In genomic region chr12:55438058-55438457, GRCm38 (mm10) we compare ENCODE assay signal across 10 mouse cellular contexts. TPM values are rescaled to one million over a fixed set of nuclear protein-coding genes. Genes with fewer than 3 reads are reported as not detected.
A peak's percentile ranks its signal among the peaks of the same experiment; 100 is the strongest.
DNase-seq lines count a peak whose midpoint lies in the region; ATAC-seq and TF ChIP-seq lines count a peak whose summit lies in the region.
"Had no signal": no experiment of that assay in that cellular context is flagged by ENCODE, and none has a peak within 500 bp of the region (broad histone marks: within the 10 kb centered on the region; RNA-seq: fewer than 3 reads in every experiment).

No protein-coding gene starts in this region.

- H3K4me2 ChIP-seq in CH12.LX (ENCODE audit: insufficient read depth, low read depth, poor library complexity, severe bottlenecking): peak overlapping the region; percentile 24; the same call in 1 of the 2 replicates
- peak overlapping the region; percentile 38 for H3K4me2 ChIP-seq in forebrain, embryonic 15.5 days (replicated peaks)
- H3K4me2 ChIP-seq in limb, embryonic 14.5 days (replicated peaks; ENCODE audit: low read depth, low read length, severe bottlenecking): peak overlapping the region; percentile 40; the same call in 1 of the 2 replicates

- H3K4me1 ChIP-seq in heart, adult 2 months (ENCODE audit: control insufficient read depth, insufficient read depth, low read length): peaks cover 13% of the 10 kb centered on the region
- H3K4me1 ChIP-seq in CH12.LX (ENCODE audit: control insufficient read depth in 1 of 2, insufficient read depth in 2 of 2): peaks cover 54 to 96% of the 10 kb centered on the region in 2 experiments
- H3K4me1 ChIP-seq in forebrain, embryonic 15.5 days: peaks cover 14% of the 10 kb centered on the region
- H3K4me1 ChIP-seq in limb, embryonic 14.5 days (ENCODE audit: control insufficient read depth, insufficient read depth, low read length): peaks cover 31% of the 10 kb centered on the region

- no peak for TF ChIP-seq POLR2A in heart, adult 2 months (IDR thresholded peaks at IDR 0.05; ENCODE audit: insufficient read depth, low read depth, low read length)
- TF ChIP-seq POLR2A in CH12.LX (IDR thresholded peaks at IDR 0.05; ENCODE audit: low read depth, low read length): no peak
- TF ChIP-seq POLR2A in limb, embryonic 14.5 days (IDR thresholded peaks at IDR 0.05; ENCODE audit: borderline replicate concordance, extremely low read depth, insufficient read depth, insufficient read length): no peak

- TF ChIP-seq EP300 in heart, adult 2 months (IDR thresholded peaks at IDR 0.05; ENCODE audit: insufficient read depth, low read depth, low read length): no peak
- TF ChIP-seq EP300 in CH12.LX (IDR thresholded peaks at IDR 0.05; ENCODE audit: low read length): no peak

- DNase-seq in heart, adult 2 months: no peak
- DNase-seq in heart, postnatal 25 days (ENCODE audit: low spot score): no peak
- DNase-seq in CH12.LX (ENCODE audit: extremely low read depth): no peak
- DNase-seq in limb, embryonic 14.5 days (ENCODE audit: low spot score): no peak
- DNase-seq in spleen, adult 12 weeks (ENCODE audit: low spot score): no peak
- no peak for DNase-seq in thymus, postnatal 25 days
- no peak for DNase-seq in right cerebral cortex, postnatal 14 days
- DNase-seq: kidney, postnatal 4 days; liver, embryonic 13.5 days had no signal

- WGBS in heart, adult 2 months: 86% methylated on average over 10 of the region's 10 CpGs
- 61% methylated on average over 10 of the region's 10 CpGs for WGBS in forebrain, embryonic 15.5 days
- WGBS in limb, embryonic 14.5 days: 69% methylated on average over 10 of the region's 10 CpGs

- no peak for TF ChIP-seq CTCF in heart, adult 2 months (IDR thresholded peaks at IDR 0.05)
- TF ChIP-seq CTCF in CH12.LX (conservative IDR thresholded peaks at IDR 0.05 in 1 of 2, IDR thresholded peaks at IDR 0.05 in 1 of 2; ENCODE audit: low read depth in 2 of 2, low read length in 2 of 2): no peak

- ATAC-seq in forebrain, embryonic 15.5 days (replicated peaks): no peak
- no peak for ATAC-seq in limb, embryonic 14.5 days (ENCODE audit: low FRiP score, low read depth)

- 0 out of 2 replicates have a peak overlapping the region, but pooled peaks have one; percentile 26 for H3K9ac ChIP-seq in heart, adult 2 months (ENCODE audit: low read depth, low read length)
- peak overlapping the region; percentile 21; the same call in 1 of the 2 replicates for H3K9ac ChIP-seq in CH12.LX (ENCODE audit: insufficient read depth, low read depth)
- peak overlapping the region; percentile 33; the same call in 1 of the 2 replicates for H3K9ac ChIP-seq in forebrain, embryonic 15.5 days (replicated peaks)
- H3K9ac ChIP-seq in limb, embryonic 14.5 days (ENCODE audit: low read depth, low read length, severe bottlenecking): peak overlapping the region; percentile 44; the same call in 1 of the 2 replicates
- H3K9ac ChIP-seq: liver, embryonic 13.5 days had no signal

- H3K79me2 ChIP-seq in heart, adult 2 months (replicated peaks; ENCODE audit: control insufficient read depth, insufficient read depth, low read length): no peaks in the 10 kb centered on the region
- no peaks in the 10 kb centered on the region for H3K79me2 ChIP-seq in CH12.LX (replicated peaks; ENCODE audit: control insufficient read depth, extremely low read depth, insufficient read depth, poor library complexity, severe bottlenecking)

- TF ChIP-seq RAD21 in CH12.LX (IDR thresholded peaks at IDR 0.05; ENCODE audit: low read depth, low read length): no peak

- intact Hi-C loops in heart, adult 2 months (cut with DNase I): loop anchor here (5.0 kb wide), 1 partner anchor 81 kb away; no protein-coding TSS in a partner anchor
- intact Hi-C loops in heart, postnatal 25 days (cut with DNase I): loop anchor here (5.0 kb wide), 1 partner anchor 36 kb away; no protein-coding TSS in a partner anchor

- H3K36me3 ChIP-seq in heart, adult 2 months (ENCODE audit: control insufficient read depth, insufficient read depth, low read length): 0 out of 2 replicates have a peak, but pooled peaks cover 4% of the 10 kb centered on the region
- H3K36me3 ChIP-seq in CH12.LX (replicated peaks in 1 of 2; ENCODE audit: control insufficient read depth in 1 of 2, insufficient read depth in 1 of 2, low read length in 1 of 2): no peaks in the 10 kb centered on the region
- H3K36me3 ChIP-seq in forebrain, embryonic 15.5 days: no peaks in the 10 kb centered on the region
- H3K36me3 ChIP-seq in limb, embryonic 14.5 days (ENCODE audit: control insufficient read depth, insufficient read depth, low read length): no peaks in the 10 kb centered on the region
- H3K36me3 ChIP-seq: liver, embryonic 13.5 days had no signal

- H3K27me3 ChIP-seq in heart, adult 2 months (ENCODE audit: control insufficient read depth, insufficient read depth, low read length): no peaks in the 10 kb centered on the region
- no peaks in the 10 kb centered on the region for H3K27me3 ChIP-seq in CH12.LX (replicated peaks)
- H3K27me3 ChIP-seq in forebrain, embryonic 15.5 days: no peaks in the 10 kb centered on the region
- no peaks in the 10 kb centered on the region for H3K27me3 ChIP-seq in limb, embryonic 14.5 days (ENCODE audit: control insufficient read depth, insufficient read depth, low read length)
- H3K27me3 ChIP-seq: liver, embryonic 13.5 days had no signal

- no peaks in the 10 kb centered on the region for H3K9me3 ChIP-seq in CH12.LX (replicated peaks; ENCODE audit: low read length)
- H3K9me3 ChIP-seq in forebrain, embryonic 15.5 days: no peaks in the 10 kb centered on the region
- H3K9me3 ChIP-seq in limb, embryonic 14.5 days (ENCODE audit: control insufficient read depth, low read length): no peaks in the 10 kb centered on the region
- H3K9me3 ChIP-seq: liver, embryonic 13.5 days had no signal

- H3K4me3 ChIP-seq in heart, adult 2 months: no peak overlapping the region
- peak overlapping the region in 1 of 3 experiments; percentile 29 for H3K4me3 ChIP-seq in CH12.LX (replicated peaks in 1 of 3; ENCODE audit: low read depth in 2 of 3, low read length in 2 of 3, poor library complexity in 1 of 3)
- no peak overlapping the region for H3K4me3 ChIP-seq in forebrain, embryonic 15.5 days
- H3K4me3 ChIP-seq in limb, embryonic 14.5 days (replicated peaks; ENCODE audit: low read length): no peak overlapping the region
- H3K4me3 ChIP-seq: liver, embryonic 13.5 days had no signal

- peak overlapping the region; percentile 45 for H3K27ac ChIP-seq in heart, adult 2 months
- peak overlapping the region; percentile 71 for H3K27ac ChIP-seq in CH12.LX (ENCODE audit: insufficient read depth, low read depth)
- peak overlapping the region; percentile 58; the same call in 1 of the 2 replicates for H3K27ac ChIP-seq in forebrain, embryonic 15.5 days (replicated peaks)
- peak overlapping the region; percentile 72 for H3K27ac ChIP-seq in limb, embryonic 14.5 days (replicated peaks; ENCODE audit: low read depth, low read length)
- H3K27ac ChIP-seq: liver, embryonic 13.5 days had no signal

- dilution Hi-C loops in CH12.LX (cut with MboI; ENCODE audit: extremely low pct_ligation_motif_present, extremely low pct_unique_long_range_greater_than_20kb, low sequenced_read_pairs): no loop called here

- in situ Hi-C loops in CH12.LX (cut with MboI; ENCODE audit: low pct_ligation_motif_present, low pct_unique_long_range_greater_than_20kb, low sequenced_read_pairs): no loop called here

TF ChIP-seq in CH12.LX, 34 proteins besides CTCF, POLR2A, EP300 and RAD21:
- TF ChIP-seq PAX5 (IDR thresholded peaks at IDR 0.05; ENCODE audit: low read length): no peak
- no peak for TF ChIP-seq MAZ (IDR thresholded peaks at IDR 0.05; ENCODE audit: low read depth, low read length)
- TF ChIP-seq BHLHE40 (IDR thresholded peaks at IDR 0.05; ENCODE audit: low read depth, low read length): peak; percentile 86
- peak; percentile 53; the same call in 1 of the 2 replicates for TF ChIP-seq NRF1 (IDR thresholded peaks at IDR 0.05; ENCODE audit: low read depth, low read length)
- TF ChIP-seq ZNF384 (IDR thresholded peaks at IDR 0.05; ENCODE audit: low read depth, low read length): peak; percentile 69
- peak; percentile 61 for TF ChIP-seq MAX (IDR thresholded peaks at IDR 0.05; ENCODE audit: low read length)
- TF ChIP-seq MYC (IDR thresholded peaks at IDR 0.05; ENCODE audit: low read depth, low read length): peak; percentile 76
- no peak for TF ChIP-seq JUN (IDR thresholded peaks at IDR 0.05; ENCODE audit: insufficient read depth, low read depth, low read length)
- TF ChIP-seq CHD1 (IDR thresholded peaks at IDR 0.05; ENCODE audit: low read depth, low read length): no peak

RNA-seq across cellular contexts. Expression of gene Psma6, which starts 54.0 kb away (rescaled TPM):
- 100 to 1,000 TPM; 140 to 163 TPM for total RNA-seq in heart, adult 2 months (2021)
- polyA plus RNA-seq in heart, adult 2 months (2012; rRNA removed): 70.9 and 117 TPM in 2 replicates
- 100 to 1,000 TPM; 150 to 157 TPM for total RNA-seq in heart, postnatal 25 days (2021)
- total RNA-seq in CH12.LX (2012; rRNA removed) (271 and 319 TPM in 2 replicates), CH12.LX (2014; rRNA removed) (585 and 610 TPM in 2 replicates)
- 307 and 352 TPM in 2 replicates for polyA plus RNA-seq in CH12.LX (2012; ENCODE audit: insufficient read length, low read depth)
- 445 and 446 TPM in 2 replicates for polyA plus RNA-seq in forebrain, embryonic 15.5 days (2015; fragmentation: Nextera tagmentation; extraction: Ambion mirVana)
- 140 and 167 TPM in 2 replicates for polyA plus RNA-seq in limb, embryonic 14.5 days (2012; rRNA removed)
- polyA plus RNA-seq in limb, embryonic 14.5 days (2014; fragmentation: Nextera tagmentation; extraction: Ambion mirVana): 416 and 425 TPM in 2 replicates

RNA-seq across cellular contexts. Expression of gene Nfkbia, which starts 54.4 kb away (rescaled TPM):
- total RNA-seq in heart, adult 2 months (2021): 10 to 100 TPM; 65.7 to 80.3 TPM
- 86.0 and 106 TPM in 2 replicates for polyA plus RNA-seq in heart, adult 2 months (2012; rRNA removed)
- total RNA-seq in heart, postnatal 25 days (2021): 10 to 100 TPM; 40.8 to 42.7 TPM
- total RNA-seq in CH12.LX (2012; rRNA removed) (465 and 702 TPM in 2 replicates), CH12.LX (2014; rRNA removed) (138 and 178 TPM in 2 replicates)
- 115 and 143 TPM in 2 replicates for polyA plus RNA-seq in CH12.LX (2012; ENCODE audit: insufficient read length, low read depth)
- polyA plus RNA-seq in forebrain, embryonic 15.5 days (2015; fragmentation: Nextera tagmentation; extraction: Ambion mirVana): 56.2 and 59.4 TPM in 2 replicates
- 76.0 and 110 TPM in 2 replicates for polyA plus RNA-seq in limb, embryonic 14.5 days (2012; rRNA removed)
- polyA plus RNA-seq in limb, embryonic 14.5 days (2014; fragmentation: Nextera tagmentation; extraction: Ambion mirVana): 111 and 123 TPM in 2 replicates
